Mouse (Mus musculus) liver, embryonic 11.5 days (tissue): ENCODE data around the gene Sdk2. TPM values are rescaled to one million over a fixed set of nuclear protein-coding genes. Genes with fewer than 3 reads are reported as not detected.

Source experiments
- ATAC-seq: fragments of 200-750 bp; cut with Nextera tagmentation; replicated peaks from 2 replicates; pipeline ENCODE4 v1.8.0; 2017; ENCODE audit warnings: moderate number of reproducible peaks, mild to moderate bottlenecking, moderate TSS enrichment, moderate library complexity; ENCODE audit not compliant: low FRiP score
- DNase-seq: peaks from one replicate; pipeline ENCODE4 v3.0.0-alpha.2; 2017; ENCODE audit warnings: low spot score
- H3K27ac ChIP-seq: fragments of 300-500 bp; sonication (generic); 2 replicates; pipeline ENCODE4 v1.5.1; 2014; ENCODE audit warnings: mild to moderate bottlenecking, low read depth, low read length, control low read depth
- H3K27me3 ChIP-seq: fragments of 300-500 bp; sonication (generic); replicated peaks from 2 replicates; pipeline ENCODE4 v1.6.1; 2014; ENCODE audit warnings: low read length, mixed read lengths; ENCODE audit not compliant: control insufficient read depth, insufficient read depth
- H3K36me3 ChIP-seq: fragments of 300-500 bp; sonication (generic); 2 replicates; pipeline ENCODE4 v1.6.1; 2014; ENCODE audit warnings: mild to moderate bottlenecking, low read length, moderate library complexity, mixed read lengths; ENCODE audit not compliant: control insufficient read depth, insufficient read depth
- H3K4me1 ChIP-seq: fragments of 300-500 bp; sonication (generic); replicated peaks from 2 replicates; pipeline ENCODE4 v1.6.1; 2014; ENCODE audit warnings: low read length, mixed read lengths; ENCODE audit not compliant: control insufficient read depth, insufficient read depth
- H3K4me2 ChIP-seq: fragments of 300-500 bp; sonication (generic); 2 replicates; pipeline ENCODE4 v1.6.1; 2014; ENCODE audit warnings: mild to moderate bottlenecking, control low read depth, moderate library complexity
- H3K4me3 ChIP-seq: fragments of 300-500 bp; sonication (generic); 2 replicates; pipeline ENCODE4 v1.5.1; 2014; ENCODE audit warnings: low read depth, low read length, control low read depth
- H3K9ac ChIP-seq: fragments of 300-500 bp; sonication (generic); 2 replicates; pipeline ENCODE4 v1.6.1; 2014; ENCODE audit warnings: low read depth, low read length, control low read depth
- H3K9me3 ChIP-seq: fragments of 300-500 bp; sonication (generic); 2 replicates; pipeline ENCODE4 v1.6.1; 2016; ENCODE audit warnings: low read length, inconsistent platforms, mixed read lengths; ENCODE audit not compliant: control insufficient read depth
- WGBS: fragments of 180-500 bp; shearing (Covaris S2); extraction: QIAGEN DNeasy Blood & Tissue Kit; methylation state at CpG from one replicate; pipeline ENCODE4 v1.1.7; 2014; 5-methylcytosine and 5-hydroxymethylcytosine counted together
- polyA plus RNA-seq: library from polyadenylated mRNA; unstranded; fragments of >200 nt; fragmentation: Nextera tagmentation; extraction: Ambion mirVana; gene quantifications from 2 replicates; pipeline ENCODE4 v1.2.1, GENCODE M21; 2014

Sdk2 gene
- polyA plus RNA-seq, 1 experiment from 2014 or later: 1.9 TPM

- no peaks in the 10 kb centered on the region for H3K27me3 ChIP-seq
- no peak overlapping the region for H3K27ac ChIP-seq
- no peak overlapping the region for H3K9ac ChIP-seq
- no peaks in the 10 kb centered on the region for H3K4me1 ChIP-seq
- H3K4me2 ChIP-seq: no peak overlapping the region
- ATAC-seq (no peak), DNase-seq (no peak)
- 77% methylated on average over 8 of the region's 8 CpGs for WGBS
- no peaks in the 10 kb centered on the region for H3K36me3 ChIP-seq
- no peak overlapping the region for H3K4me3 ChIP-seq
- no peaks in the 10 kb centered on the region for H3K9me3 ChIP-seq
These were observed 215.1 kb downstream of the Sdk2 start for GRCm38 (mm10) chr11:113851750-113852149.

- Histone ChIP-seq H3K27ac (no peak overlapping the region), H3K4me3 (no peak overlapping the region), H3K27me3 (no peaks in the 10 kb centered on the region), H3K4me2 (no peak overlapping the region), H3K9me3 (no peaks in the 10 kb centered on the region), H3K36me3 (no peaks in the 10 kb centered on the region), H3K9ac (no peak overlapping the region), H3K4me1 (no peaks in the 10 kb centered on the region)
- WGBS: 61% methylated on average over 7 of the region's 7 CpGs
- ATAC-seq (no peak), DNase-seq (no peak)
These were observed 217.5 kb downstream of the Sdk2 start for GRCm38 (mm10) chr11:113849322-113849721.

GRCm38 (mm10) chr11:113843920-113844319 lies 222.9 kb downstream of the Sdk2 start:
- no peak for DNase-seq
- H3K9me3 ChIP-seq: no peaks in the 10 kb centered on the region
- no peak overlapping the region for H3K4me2 ChIP-seq
- ATAC-seq: no peak
- no peaks in the 10 kb centered on the region for H3K36me3 ChIP-seq
- no peak overlapping the region for H3K9ac ChIP-seq
- WGBS: 73% methylated on average over 6 of the region's 6 CpGs
- no peak overlapping the region for H3K27ac ChIP-seq
- H3K4me3 ChIP-seq: no peak overlapping the region
- no peaks in the 10 kb centered on the region for H3K4me1 ChIP-seq
- no peaks in the 10 kb centered on the region for H3K27me3 ChIP-seq

GRCm38 (mm10) chr11:113842879-113843278 lies 224.0 kb downstream of the Sdk2 start:
- Histone ChIP-seq H3K27ac (no peak overlapping the region), H3K4me3 (no peak overlapping the region), H3K4me2 (no peak overlapping the region), H3K4me1 (no peaks in the 10 kb centered on the region), H3K9me3 (no peaks in the 10 kb centered on the region), H3K36me3 (no peaks in the 10 kb centered on the region), H3K27me3 (no peaks in the 10 kb centered on the region), H3K9ac (no peak overlapping the region)
- DNase-seq (no peak), ATAC-seq (no peak)
- 88% methylated on average over 11 of the region's 11 CpGs for WGBS

GRCm38 (mm10) chr11:113831608-113832007 lies 235.2 kb downstream of the Sdk2 start:
- Histone ChIP-seq H3K4me2 (no peak overlapping the region), H3K27me3 (no peaks in the 10 kb centered on the region; the same call in 1 of the 2 replicates), H3K36me3 (no peaks in the 10 kb centered on the region), H3K4me1 (no peaks in the 10 kb centered on the region), H3K27ac (no peak overlapping the region), H3K9me3 (no peaks in the 10 kb centered on the region), H3K4me3 (no peak overlapping the region), H3K9ac (no peak overlapping the region)
- ATAC-seq (no peak), DNase-seq (no peak)
- WGBS: 82% methylated on average over 6 of the region's 6 CpGs

- no peak overlapping the region for H3K4me3 ChIP-seq
- DNase-seq (no peak), ATAC-seq (no peak)
- H3K4me1 ChIP-seq: no peaks in the 10 kb centered on the region
- H3K27me3 ChIP-seq: no peaks in the 10 kb centered on the region; the same call in 1 of the 2 replicates
- no peaks in the 10 kb centered on the region for H3K36me3 ChIP-seq
- 34% methylated on average over 24 of the region's 24 CpGs for WGBS
- no peak overlapping the region for H3K4me2 ChIP-seq
- no peaks in the 10 kb centered on the region for H3K9me3 ChIP-seq
- no peak overlapping the region for H3K27ac ChIP-seq
- H3K9ac ChIP-seq: no peak overlapping the region
These were observed 238.7 kb downstream of the Sdk2 start for GRCm38 (mm10) chr11:113828081-113828554.

GRCm38 (mm10) chr11:113820005-113820404 lies 246.8 kb downstream of the Sdk2 start:
- no peaks in the 10 kb centered on the region for H3K36me3 ChIP-seq
- H3K9me3 ChIP-seq: no peaks in the 10 kb centered on the region
- no peaks in the 10 kb centered on the region for H3K4me1 ChIP-seq
- H3K27ac ChIP-seq: no peak overlapping the region
- H3K4me2 ChIP-seq: no peak overlapping the region
- ATAC-seq (no peak), DNase-seq (no peak)
- no peaks in the 10 kb centered on the region; the same call in 1 of the 2 replicates for H3K27me3 ChIP-seq
- 70% methylated on average over 10 of the region's 10 CpGs for WGBS
- no peak overlapping the region for H3K9ac ChIP-seq
- H3K4me3 ChIP-seq: no peak overlapping the region

GRCm38 (mm10) chr11:113819001-113819400 lies 247.8 kb downstream of the Sdk2 start:
- Histone ChIP-seq H3K9me3 (no peaks in the 10 kb centered on the region), H3K9ac (no peak overlapping the region), H3K4me2 (no peak overlapping the region), H3K27ac (no peak overlapping the region), H3K27me3 (no peaks in the 10 kb centered on the region; the same call in 1 of the 2 replicates), H3K36me3 (no peaks in the 10 kb centered on the region), H3K4me3 (no peak overlapping the region), H3K4me1 (no peaks in the 10 kb centered on the region)
- no peak for ATAC-seq
- 45% methylated on average over 1 of the region's 1 CpGs for WGBS
- no peak for DNase-seq

- no peak overlapping the region for H3K4me3 ChIP-seq
- H3K4me2 ChIP-seq: no peak overlapping the region
- WGBS: 71% methylated on average over 12 of the region's 12 CpGs
- no peaks in the 10 kb centered on the region for H3K4me1 ChIP-seq
- no peaks in the 10 kb centered on the region for H3K9me3 ChIP-seq
- no peak for ATAC-seq
- no peaks in the 10 kb centered on the region for H3K36me3 ChIP-seq
- no peak overlapping the region for H3K9ac ChIP-seq
- no peaks in the 10 kb centered on the region; the same call in 1 of the 2 replicates for H3K27me3 ChIP-seq
- no peak overlapping the region for H3K27ac ChIP-seq
- DNase-seq: no peak
These were observed 249.8 kb downstream of the Sdk2 start for GRCm38 (mm10) chr11:113816971-113817548.
